Mouse (Mus musculus) heart, adult 2 months (tissue): ENCODE measurements around the gene Cdkn2d. TPM values are rescaled to one million over a fixed set of nuclear protein-coding genes. Genes with fewer than 3 reads are reported as not detected.

Experiments
- DNase-seq, 2 experiments: peaks; one replicate each; pipeline ENCODE4 v3.0.0; 2021
- H3K27ac ChIP-seq: fragments of 200-600 bp; 2 replicates; pipeline ENCODE4 v1.8.1; 2022
- H3K27me3 ChIP-seq: fragments of 200-500 bp; 2 replicates; pipeline ENCODE4 v1.6.1; 2012; ENCODE audit warnings: mild to moderate bottlenecking, low read length, inconsistent platforms, mixed read lengths; ENCODE audit not compliant: control insufficient read depth, insufficient read depth
- H3K36me3 ChIP-seq: fragments of 200-500 bp; 2 replicates; pipeline ENCODE4 v1.6.1; 2012; ENCODE audit warnings: low read length, inconsistent platforms; ENCODE audit not compliant: control insufficient read depth, insufficient read depth
- H3K4me1 ChIP-seq: fragments of 200-500 bp; 2 replicates; pipeline ENCODE4 v1.6.1; 2011; ENCODE audit warnings: low read length; ENCODE audit not compliant: control insufficient read depth, insufficient read depth
- H3K4me3 ChIP-seq: fragments of 200-600 bp; 2 replicates; pipeline ENCODE4 v1.8.1; 2022
- H3K79me2 ChIP-seq: fragments of 200-500 bp; replicated peaks from 2 replicates; pipeline ENCODE4 v1.6.1; 2012; ENCODE audit warnings: mild to moderate bottlenecking, inconsistent platforms, low read length, moderate library complexity, mixed read lengths; ENCODE audit not compliant: control insufficient read depth, insufficient read depth
- H3K9ac ChIP-seq: fragments of 200-500 bp; 2 replicates; pipeline ENCODE4 v1.6.1; 2012; ENCODE audit warnings: low read depth, mild to moderate bottlenecking, control low read depth, inconsistent platforms, low read length, mixed read lengths
- CTCF ChIP-seq: fragments of 200-600 bp; IDR thresholded peaks from 2 replicates; pipeline ENCODE4 v1.8.1; 2022; ENCODE audit warnings: antibody characterized with exemption, mild to moderate bottlenecking, moderate library complexity
- EP300 ChIP-seq: fragments of 200-500 bp; IDR thresholded peaks from 2 replicates; pipeline ENCODE4 v1.6.1; 2011; ENCODE audit warnings: low read depth, low read length, control low read depth; ENCODE audit not compliant: insufficient read depth
- POLR2A ChIP-seq: fragments of 200-500 bp; IDR thresholded peaks from 2 replicates; pipeline ENCODE4 v1.6.1; 2011; ENCODE audit warnings: mild to moderate bottlenecking, low read depth, low read length, control low read depth; ENCODE audit not compliant: insufficient read depth
- WGBS: fragments of 180-500 bp; shearing (Covaris S2); methylation state at CpG from one replicate; pipeline ENCODE4 v1.1.7; 2018; 5-methylcytosine and 5-hydroxymethylcytosine counted together
- intact Hi-C: fragments of 180-260 bp; cut with DNase I; formaldehyde crosslinking; loops from one replicate; pipeline ENCODE4 v1.15.1; 2025
- polyA plus RNA-seq: library from polyadenylated mRNA; depleted of rRNA; stranded (reverse); fragments of >200 nt; gene quantifications from 2 replicates; pipeline ENCODE4 v1.2.3, GENCODE M21; 2012
- total RNA-seq, 2 experiments: library from RNA; stranded (reverse); gene quantifications; 2 replicates each; pipeline ENCODE4 v1.2.3; 2021

Cdkn2d gene
- total and polyA plus RNA-seq, 3 experiments: 11.3 to 25.0 (median 15.0) TPM

- Histone ChIP-seq H3K36me3 (no peaks in the 10 kb centered on the region; the same call in 1 of the 2 replicates), H3K4me1 (peaks cover 3% of the 10 kb centered on the region; the same call in 1 of the 2 replicates), H3K9ac (no peak overlapping the region), H3K79me2 (no peaks in the 10 kb centered on the region; the same call in 1 of the 2 replicates), H3K4me3 (no peak overlapping the region), H3K27me3 (no peaks in the 10 kb centered on the region), H3K27ac (no peak overlapping the region)
- no peak for TF ChIP-seq CTCF
- TF ChIP-seq EP300: no peak
- TF ChIP-seq POLR2A: no peak
- no peak for DNase-seq
- intact Hi-C loops: no loop called here
- 92% methylated on average over 16 of the region's 16 CpGs for WGBS
Measured at GRCm38 (mm10) chr9:21268305-21268704, 22.9 kb downstream of the Cdkn2d start.

- H3K4me3 ChIP-seq: no peak overlapping the region
- no peaks in the 10 kb centered on the region; the same call in 1 of the 2 replicates for H3K36me3 ChIP-seq
- H3K9ac ChIP-seq: no peak overlapping the region
Measured at GRCm38 (mm10) chr9:21266889-21267288, 24.3 kb downstream of the Cdkn2d start.

GRCm38 (mm10) chr9:21265611-21266010 is 25.6 kb downstream of the Cdkn2d start:
- WGBS: 6% methylated on average over 11 of the region's 11 CpGs
- Histone ChIP-seq H3K27me3 (no peaks in the 10 kb centered on the region), H3K79me2 (no peaks in the 10 kb centered on the region; the same call in 1 of the 2 replicates), H3K4me3 (peak overlapping the region; percentile 62), H3K36me3 (no peaks in the 10 kb centered on the region; the same call in 1 of the 2 replicates), H3K9ac (peak overlapping the region; percentile 82), H3K4me1 (peaks cover 4% of the 10 kb centered on the region; the same call in 1 of the 2 replicates), H3K27ac (peak overlapping the region; percentile 82)
- no peak for DNase-seq
- no peak for TF ChIP-seq POLR2A
- no peak for TF ChIP-seq CTCF
- TF ChIP-seq EP300: no peak
- intact Hi-C loops: loop anchor here (1.0 to 2.0 kb wide), 2 partner anchors 22 to 27 kb away; partner anchors contain the start of genes Keap1 and Kri1

More at GRCm38 (mm10) chr9:21266889-21267288, 24.3 kb downstream of the Cdkn2d start:
- no peak for TF ChIP-seq EP300
- peak; percentile 13; the same call in 1 of the 2 replicates for TF ChIP-seq CTCF
- Histone ChIP-seq H3K27me3 (no peaks in the 10 kb centered on the region), H3K27ac (no peak overlapping the region), H3K4me1 (peaks cover 3% of the 10 kb centered on the region; the same call in 1 of the 2 replicates), H3K79me2 (no peaks in the 10 kb centered on the region; the same call in 1 of the 2 replicates)
- intact Hi-C loops: loop anchor here (1.0 kb wide), 1 partner anchor 15 kb away; no protein-coding TSS in a partner anchor
- no peak for DNase-seq
- 67% methylated on average over 5 of the region's 5 CpGs for WGBS

- H3K9ac ChIP-seq: peak within 1 kb of the TSS; percentile 82
- H3K36me3 ChIP-seq: no peaks in the 10 kb centered on the region; the same call in 1 of the 2 replicates
- WGBS: under 1% methylated on average over 49 of the region's 49 CpGs
- TF ChIP-seq CTCF (no peak), EP300 (peak; percentile 66; the same call in 1 of the 2 replicates), POLR2A (peak; percentile 94)
- intact Hi-C loops: loop anchor here (1.0 to 2.0 kb wide), 2 partner anchors 22 to 26 kb away; partner anchors contain the start of genes Keap1 and Kri1
- no peaks in the 10 kb centered on the region for H3K27me3 ChIP-seq
- DNase-seq: peak; percentile 98 to 100
- peaks cover 4% of the 10 kb centered on the region; the same call in 1 of the 2 replicates for H3K4me1 ChIP-seq
- no peaks in the 10 kb centered on the region for H3K79me2 ChIP-seq
- H3K4me3 ChIP-seq: peak within 1 kb of the TSS; percentile 62
- H3K27ac ChIP-seq: peak within 1 kb of the TSS; percentile 82
Measured at GRCm38 (mm10) chr9:21265000-21265561, 26.1 kb downstream of the Cdkn2d start, which contains the start of gene Atg4d. Gene Atg4d, plus strand, starts transcription at chr9:21265293.

GRCm38 (mm10) chr9:21264272-21264999 is 26.8 kb downstream of the Cdkn2d start:
- intact Hi-C loops: loop anchor here (2.0 kb wide), 1 partner anchor 26 kb away; the partner anchor contains the start of gene Keap1
- WGBS: 29% methylated on average over 17 of the region's 17 CpGs
- H3K9ac ChIP-seq: peak overlapping the region; percentile 58

More at GRCm38 (mm10) chr9:21264272-21264999, 26.8 kb downstream of the Cdkn2d start:
- Histone ChIP-seq H3K79me2 (no peaks in the 10 kb centered on the region), H3K4me3 (peak overlapping the region; percentile 62), H3K27ac (peak overlapping the region; percentile 82), H3K27me3 (no peaks in the 10 kb centered on the region), H3K36me3 (no peaks in the 10 kb centered on the region; the same call in 1 of the 2 replicates), H3K4me1 (peaks cover 4% of the 10 kb centered on the region; the same call in 1 of the 2 replicates)
- no peak for DNase-seq
- TF ChIP-seq POLR2A: no peak
- no peak for TF ChIP-seq EP300
- no peak for TF ChIP-seq CTCF
